Mouse (Mus musculus) R1 (cell line): ENCODE measurements at regions not wholly inside any gene's neighbourhood (a gene's known extent, or its start where the extent isn't known, plus 50 kb on each side); places are given as distances from the start of the nearest gene placed in this dataset.
A peak's percentile ranks its signal among the peaks of the same experiment; 100 is the strongest.

Experiments
- DNase-seq: peaks from one replicate; pipeline ENCODE4 v3.0.0-alpha.2; 2018; ENCODE audit warnings: low read depth, low spot score

DNA sequence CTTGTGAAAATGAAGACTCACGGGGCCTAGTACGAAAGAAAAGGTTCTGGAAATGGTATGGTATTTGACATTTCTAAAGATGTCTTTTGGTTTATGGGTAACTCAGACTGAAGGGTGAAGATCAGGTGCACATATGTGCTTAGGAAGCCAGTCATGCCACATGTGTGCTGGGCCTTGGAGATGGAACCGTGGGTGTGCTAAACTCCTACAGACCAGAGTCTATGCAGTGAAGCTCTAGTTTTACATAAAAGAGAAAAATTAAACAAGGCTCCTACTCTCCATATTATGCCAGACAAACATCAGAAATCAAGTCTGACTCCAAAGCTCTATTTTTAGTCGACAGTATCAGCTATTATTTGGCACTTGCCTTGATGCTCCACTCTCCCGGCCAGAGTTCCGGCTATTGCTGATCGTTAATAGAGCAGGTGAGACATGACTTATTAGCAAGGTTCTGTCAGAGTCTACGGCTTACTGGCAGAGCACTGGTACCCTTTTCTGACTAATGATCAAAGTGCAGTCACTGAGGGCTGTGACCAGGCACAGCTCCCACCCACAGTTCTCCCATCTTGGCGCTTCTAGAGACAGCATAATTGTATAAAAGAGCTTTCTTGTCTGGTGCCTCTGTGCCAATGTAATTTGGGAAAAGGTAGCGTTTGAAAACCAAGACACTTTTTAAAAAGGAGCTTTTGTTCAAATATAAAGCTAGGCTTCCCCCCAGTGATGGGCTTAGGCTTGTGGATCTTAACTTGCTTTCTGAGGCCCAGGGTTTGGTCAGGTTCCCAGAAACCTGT, 119.2 kb upstream of the Ccdc122 start:
- DNase-seq, result no peak

DNA sequence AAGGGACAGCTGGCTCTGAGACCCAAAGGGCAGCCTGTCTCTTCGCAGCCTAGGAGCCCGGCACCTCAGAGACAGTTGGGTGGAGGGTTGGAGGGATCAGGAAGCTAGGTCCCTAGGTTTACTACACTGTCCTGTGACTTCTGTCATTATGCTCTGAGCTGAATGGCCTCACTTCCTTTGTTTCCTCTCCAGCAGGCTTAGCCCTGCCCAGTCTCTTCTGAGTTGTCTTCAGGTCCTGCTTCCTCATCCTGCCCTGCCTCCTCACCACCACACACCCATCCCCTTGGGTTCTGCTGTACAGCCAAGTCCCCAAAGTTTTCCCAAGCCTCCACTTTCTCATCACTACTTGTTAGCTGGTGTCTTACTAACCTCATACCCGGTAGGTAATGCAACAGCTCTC, 122.7 kb upstream of the Ccdc122 start:
- no peak for DNase-seq

DNA sequence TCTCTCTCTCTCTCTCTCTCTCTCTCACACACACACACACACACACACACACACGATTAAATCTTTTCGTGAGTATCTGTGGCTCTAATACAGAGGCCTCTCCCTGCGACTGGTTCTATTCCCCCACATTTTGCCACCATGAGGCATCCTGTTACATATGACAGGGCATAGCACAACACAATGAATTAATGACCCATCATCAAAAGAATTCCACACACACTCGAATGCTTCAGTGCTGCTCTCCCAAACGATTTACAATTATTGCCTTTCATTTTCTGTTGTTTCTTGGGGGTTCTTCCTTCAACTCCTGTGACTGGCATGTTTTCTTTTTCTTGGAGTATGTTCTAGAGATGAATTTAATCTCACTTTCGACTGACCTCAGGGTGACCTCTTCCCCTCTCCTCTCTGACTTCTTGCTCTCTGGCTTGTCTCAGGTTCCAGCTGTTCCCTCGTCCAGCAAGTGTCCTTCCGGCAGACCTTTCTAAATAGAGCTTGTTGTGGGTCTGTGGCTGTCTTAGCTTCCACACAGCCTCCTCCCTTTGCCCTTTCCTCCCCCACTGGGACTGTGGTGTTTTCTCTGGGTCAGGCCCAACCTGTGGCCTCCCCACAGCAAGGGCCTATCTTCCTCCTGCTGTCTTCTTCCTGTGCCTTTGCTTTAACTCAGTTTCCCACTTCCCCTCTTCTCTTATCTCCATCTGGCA, 124.1 kb upstream of the Ccdc122 start:
- no peak for DNase-seq

DNA sequence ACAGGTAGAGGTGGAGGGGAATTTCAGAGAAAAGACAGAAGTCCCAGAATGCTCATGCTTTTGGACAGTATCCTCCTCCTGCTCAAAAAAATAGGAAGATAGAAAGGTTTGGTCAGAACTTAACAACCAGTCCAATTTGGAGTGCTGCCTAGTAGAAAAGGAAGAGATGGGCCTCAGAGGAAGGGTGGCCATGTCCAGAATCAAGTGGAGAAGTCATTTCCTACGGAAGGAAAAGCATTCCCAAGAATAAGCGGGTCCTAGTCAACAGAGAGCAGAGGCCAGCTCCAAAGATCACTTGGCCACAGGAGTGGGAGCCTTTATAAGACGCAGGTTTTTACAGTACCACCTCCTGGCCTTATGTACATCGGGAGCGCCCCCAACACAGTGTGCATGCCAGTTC, 125.3 kb upstream of the Ccdc122 start:
- DNase-seq, result no peak

DNA sequence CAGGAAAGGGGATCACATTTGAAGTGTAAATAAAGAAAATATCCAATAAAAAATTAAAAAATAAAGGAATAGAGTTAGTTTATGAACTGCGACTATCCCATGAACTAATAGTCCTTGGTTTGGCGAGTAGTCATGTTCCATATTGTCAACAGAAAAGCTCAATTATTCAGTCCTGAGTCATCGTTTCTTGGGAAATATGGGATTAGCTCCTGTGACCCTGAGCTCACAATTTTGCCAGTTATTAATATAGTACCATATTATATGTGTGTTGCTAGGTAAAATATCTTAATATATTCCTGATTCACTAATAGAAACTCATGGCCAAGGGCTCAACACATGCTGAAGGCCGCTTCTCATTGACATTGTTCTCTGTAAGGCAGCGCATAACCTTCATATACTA, 126.4 kb upstream of the Ccdc122 start:
- DNase-seq, result no peak

DNA sequence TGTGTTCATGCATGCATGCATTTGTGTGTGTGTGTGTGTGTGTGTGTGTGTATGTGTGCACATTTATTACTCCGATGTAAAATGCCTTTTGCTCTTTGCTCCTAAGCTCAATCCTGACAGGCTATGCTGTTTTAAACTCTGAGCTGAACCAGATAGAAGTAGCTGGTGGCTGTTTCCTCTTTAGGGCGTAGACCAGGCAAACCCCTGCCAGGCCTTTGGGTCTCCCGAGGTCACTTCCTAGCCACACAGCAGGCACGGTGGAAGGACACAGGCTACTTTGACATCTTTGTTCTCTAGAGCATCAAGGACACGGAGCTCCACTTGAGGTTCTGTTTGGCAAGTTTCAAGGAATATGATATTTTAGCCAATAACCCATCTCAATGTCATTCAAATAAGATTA, 128.6 kb upstream of the Ccdc122 start:
- DNase-seq, result peak; percentile 40

DNA sequence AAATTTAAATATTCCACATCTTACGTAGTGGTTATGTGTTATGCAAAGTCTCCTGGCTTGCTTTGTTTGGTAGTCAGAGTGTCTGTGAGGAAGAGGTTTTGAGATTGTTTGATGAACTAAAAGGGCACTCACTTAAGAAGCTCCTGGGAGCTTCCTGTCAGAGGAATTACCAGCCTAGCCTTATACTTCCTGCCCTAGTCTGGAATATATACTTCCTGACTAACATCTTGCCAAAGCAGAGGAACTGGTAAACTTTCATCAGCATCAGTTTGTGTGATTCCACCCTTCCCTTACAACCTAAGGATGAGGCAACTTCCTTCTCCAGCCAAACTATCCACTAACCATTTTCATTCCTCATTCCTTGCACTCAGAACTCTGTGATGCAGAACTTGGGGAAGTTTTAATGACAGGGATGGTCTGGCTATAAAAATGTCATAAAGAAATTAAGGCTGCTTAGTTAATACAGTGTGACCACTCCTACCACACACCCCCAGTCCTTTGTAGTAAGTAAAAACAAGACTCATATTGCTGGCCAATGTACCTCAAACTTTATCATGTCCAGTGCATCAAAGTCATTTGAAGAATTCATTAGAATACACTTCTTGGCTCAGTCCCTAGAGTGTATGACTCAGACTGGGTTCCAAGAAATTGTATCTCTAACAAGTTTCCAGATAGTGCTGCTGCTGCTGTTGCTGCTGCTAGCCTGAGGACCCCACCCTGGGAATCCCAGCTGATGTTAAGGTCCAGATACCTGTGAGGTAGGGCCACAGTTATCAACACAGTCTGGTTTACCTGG, 133.4 kb upstream of the Ccdc122 start:
- no peak for DNase-seq

DNA sequence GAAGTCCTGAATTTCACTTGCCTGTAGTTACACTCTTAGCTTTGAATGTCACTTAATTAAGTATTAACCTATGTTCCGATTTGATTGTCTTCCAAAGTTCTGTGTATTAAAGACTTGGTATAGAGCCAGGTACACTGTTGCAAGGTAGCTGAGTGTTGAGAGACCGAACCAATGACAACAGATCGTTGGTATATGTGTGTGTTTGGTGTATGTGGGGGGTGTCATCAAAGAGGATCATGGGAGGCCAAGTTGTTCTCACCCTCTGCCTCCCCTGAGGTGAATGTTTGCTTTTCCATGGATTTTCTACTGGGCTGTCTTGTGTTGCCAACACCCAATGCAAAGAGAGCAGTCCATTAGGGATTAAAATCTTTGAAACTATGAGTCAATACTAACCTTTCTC, 135.1 kb upstream of the Ccdc122 start:
- DNase-seq, result no peak

DNA sequence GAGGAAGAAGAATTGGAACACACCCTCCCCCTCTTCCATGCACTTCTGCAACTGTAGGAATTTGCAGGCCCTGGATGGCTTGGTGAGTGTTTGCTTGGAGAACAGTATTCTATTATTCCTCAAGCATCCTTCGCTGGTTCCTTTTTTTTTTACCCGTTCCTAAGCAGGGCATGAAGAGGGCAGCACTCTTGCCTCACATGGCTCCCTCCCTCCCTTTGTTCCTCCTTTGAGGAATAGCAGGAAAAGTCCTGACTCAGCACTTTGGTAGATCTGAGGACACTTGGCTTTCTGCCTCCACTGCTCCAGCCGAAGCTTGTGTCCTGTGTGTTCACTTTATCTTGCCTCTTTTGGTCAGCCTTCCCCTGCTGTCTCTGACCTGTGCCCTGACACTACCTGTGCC, 137.2 kb upstream of the Ccdc122 start:
- no peak for DNase-seq

DNA sequence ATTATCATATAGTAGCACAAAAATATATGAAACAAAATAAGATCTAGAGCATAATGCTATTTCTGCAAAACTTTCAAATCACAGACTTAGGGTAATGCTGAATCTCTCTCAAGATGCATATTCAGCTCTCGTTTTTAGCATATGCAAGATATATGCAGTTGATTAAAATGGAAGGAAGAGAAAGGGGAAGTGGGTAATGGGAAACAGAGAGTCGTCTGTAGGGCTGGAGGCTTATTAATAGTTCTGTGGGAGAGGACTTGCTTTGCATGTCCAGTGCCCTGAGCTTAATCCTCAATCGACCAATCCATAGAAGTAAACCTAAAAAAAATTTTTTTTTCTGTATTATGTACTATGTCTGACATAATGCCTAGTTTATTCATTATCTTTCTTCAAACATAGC, 148.9 kb upstream of the Ccdc122 start:
- DNase-seq, result no peak

DNA sequence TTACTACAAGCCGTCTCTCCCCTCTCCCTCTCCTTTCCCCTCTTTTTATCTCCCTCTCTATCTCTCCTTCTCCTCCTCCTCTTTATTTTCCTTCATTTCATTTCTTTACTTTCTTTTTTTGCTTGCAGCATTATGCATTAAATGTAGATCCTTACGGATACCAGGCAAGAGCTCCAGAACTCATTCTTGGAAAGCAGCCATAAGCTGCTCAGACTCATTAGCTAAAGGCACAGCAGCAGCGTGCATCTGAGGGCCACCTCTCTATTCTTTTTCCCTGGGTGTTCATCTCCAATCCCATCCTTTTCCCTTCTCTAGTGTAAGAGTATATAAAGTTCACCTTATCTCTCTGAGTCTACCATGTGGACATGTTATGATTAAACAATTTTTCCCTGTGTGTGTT, 149.4 kb upstream of the Ccdc122 start:
- DNase-seq, result no peak

DNA sequence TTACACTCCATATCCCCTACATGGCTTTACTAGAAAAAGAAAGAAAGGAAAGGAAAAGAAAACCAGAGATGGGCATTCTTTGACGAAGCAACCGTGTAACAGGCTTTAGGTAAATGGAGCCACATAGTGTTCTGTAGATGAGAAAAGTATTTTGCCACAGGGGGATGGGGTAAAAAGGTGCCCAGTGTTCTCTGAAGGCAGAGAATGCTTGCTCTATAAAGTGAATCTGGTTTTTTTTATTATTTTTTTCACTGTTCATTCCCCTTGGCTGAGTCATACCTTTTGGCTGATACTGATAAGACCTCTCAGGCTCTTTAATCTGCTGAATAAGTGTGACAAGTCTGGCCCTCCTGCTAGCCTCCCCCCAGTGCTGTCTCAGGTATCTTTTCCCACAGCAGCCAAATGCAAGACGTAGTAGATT, 153.3 kb upstream of the Ccdc122 start:
- DNase-seq, result no peak

DNA sequence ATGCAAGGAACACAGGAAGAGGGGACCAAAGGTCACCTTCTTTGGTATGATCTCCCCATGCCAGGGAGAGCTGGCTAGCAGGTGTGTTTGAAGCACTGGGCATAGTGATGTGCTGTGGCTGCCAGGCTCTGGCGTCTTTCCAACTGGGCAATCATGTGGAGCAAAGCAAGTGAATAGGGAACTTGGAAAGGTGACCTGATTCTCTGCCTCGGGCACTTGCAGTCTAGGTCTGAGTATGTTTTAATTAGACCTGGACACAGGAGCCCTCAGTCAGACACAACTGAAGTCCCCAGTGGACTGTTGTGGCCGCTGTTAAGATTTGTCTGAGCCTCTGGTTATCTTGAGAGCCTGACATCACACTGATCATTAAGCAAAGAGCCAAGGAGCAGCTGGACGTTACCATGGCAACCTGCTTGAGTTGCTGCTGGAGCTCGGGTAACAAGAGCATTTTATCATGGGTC, 153.8 kb upstream of the Ccdc122 start:
- peak; percentile 66 for DNase-seq

DNA sequence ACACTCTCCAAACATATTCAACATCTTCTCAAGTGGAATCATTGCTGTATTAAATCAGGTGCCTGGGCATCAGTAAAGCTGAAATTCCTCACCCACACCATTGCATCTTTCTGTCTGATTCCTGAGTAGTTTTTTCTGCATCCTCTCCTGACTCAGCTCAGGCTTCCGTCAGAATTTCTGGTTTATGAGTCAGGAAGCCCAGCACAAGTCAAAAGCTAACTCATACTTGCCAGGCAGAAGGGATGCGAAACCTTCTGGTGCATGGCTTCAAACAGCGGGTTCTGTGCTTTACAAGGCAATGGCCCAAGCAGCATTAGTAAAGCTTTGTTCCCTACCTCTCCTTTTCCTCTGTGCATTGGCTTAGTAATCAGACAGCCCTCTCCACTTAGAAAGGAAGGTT, 155.7 kb upstream of the Ccdc122 start:
- no peak for DNase-seq

DNA sequence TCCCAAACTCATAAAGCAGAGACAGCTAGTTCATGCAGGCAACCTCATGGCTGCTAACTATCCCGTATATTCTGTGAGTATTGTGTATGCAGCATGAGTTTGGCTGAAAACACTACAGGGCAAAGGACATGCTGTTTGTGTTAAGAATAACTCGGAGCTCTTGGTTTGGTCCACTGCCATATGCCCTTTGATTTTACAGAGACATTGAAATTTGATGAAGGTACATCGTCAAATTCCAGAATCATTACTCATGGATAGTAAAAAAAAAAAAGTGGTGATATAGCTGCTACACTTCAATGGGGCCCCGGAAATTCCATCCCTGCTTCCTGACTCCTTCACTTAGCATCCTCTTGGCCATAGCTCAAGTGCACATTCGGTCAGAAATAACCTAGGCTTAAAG, 159.3 kb upstream of the Ccdc122 start:
- DNase-seq, result no peak

DNA sequence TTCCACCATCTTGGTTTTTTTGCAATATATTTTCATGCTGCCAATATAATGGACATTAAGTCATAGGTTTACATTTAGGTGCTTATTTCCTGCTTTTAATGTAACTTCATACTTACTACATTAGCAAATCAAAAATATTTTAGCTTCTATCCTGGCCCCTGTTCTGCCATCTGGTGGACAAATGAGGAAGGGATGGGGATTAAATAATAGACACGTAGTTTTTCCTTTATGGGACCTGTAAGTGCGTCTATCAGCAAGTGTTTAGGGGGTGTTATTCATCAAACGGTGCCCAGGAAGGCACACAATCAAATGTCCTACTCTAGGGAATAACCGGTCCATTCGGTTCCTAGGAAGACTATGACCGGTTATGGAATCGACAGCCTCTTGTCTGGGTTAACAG, 160.6 kb upstream of the Ccdc122 start:
- peak; percentile 22 for DNase-seq

DNA sequence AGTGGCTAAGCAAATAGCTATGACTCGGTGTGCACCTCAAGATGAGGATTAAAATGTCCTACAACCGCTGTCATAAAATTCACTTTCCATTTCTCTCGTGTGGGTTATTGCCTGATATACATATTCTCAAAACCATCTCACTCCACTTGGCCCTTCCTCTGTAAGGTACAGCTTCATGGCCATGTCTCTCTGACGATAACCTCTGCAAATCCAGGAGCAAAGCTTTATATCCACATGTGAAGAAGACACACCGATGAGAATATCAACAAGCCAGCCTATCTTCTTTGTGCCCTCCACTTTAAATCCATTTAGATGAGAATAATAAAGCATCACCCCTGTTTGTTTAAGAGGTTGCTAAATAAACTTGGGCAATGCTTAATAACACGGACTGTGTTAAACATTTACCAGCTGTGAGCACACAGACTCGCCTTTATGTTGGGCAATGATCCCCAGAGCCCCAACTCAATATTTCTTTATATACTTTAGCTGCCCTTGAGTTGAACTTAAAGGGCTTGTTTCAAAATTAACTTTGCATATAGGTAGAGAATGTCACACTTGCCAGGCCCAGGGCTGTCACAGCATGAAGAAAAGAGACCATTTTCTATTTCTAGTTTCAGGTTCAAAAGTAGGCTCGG, 161.2 kb upstream of the Ccdc122 start:
- no peak for DNase-seq

DNA sequence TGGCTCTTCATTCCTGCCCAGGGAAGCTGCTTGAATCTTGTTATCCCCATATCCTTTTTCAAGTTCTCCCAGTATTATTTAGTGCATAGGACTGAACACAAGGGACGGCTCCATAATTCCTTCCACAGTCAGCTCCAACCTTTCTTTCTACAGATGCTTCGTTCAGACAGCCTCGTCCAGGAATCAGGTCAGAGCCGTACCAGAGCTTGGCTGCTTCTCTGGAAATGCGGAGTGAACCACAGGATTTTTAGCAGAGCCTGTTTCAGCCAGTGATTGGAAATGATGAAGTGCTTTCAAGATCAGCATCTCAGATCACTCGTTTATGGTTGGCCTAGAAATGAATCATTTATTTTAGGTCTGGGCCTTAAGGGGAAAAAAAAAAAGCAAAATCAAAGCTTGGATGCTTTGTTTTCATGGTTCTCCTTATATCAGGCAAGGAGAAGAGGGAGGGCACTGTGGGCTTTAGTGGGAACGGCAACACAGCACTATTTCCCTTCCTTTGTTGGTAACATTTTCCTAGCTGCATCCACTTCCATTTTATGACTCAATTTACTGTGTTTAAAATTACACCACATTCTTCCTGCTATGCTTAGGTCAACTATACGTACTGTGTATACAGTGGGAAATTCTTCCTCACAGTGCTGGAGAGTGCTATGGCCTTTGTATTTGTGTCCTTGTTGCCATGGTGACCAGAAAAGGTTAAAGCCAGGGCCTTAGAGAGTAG, 161.9 kb upstream of the Ccdc122 start:
- peak; percentile 77 for DNase-seq

DNA sequence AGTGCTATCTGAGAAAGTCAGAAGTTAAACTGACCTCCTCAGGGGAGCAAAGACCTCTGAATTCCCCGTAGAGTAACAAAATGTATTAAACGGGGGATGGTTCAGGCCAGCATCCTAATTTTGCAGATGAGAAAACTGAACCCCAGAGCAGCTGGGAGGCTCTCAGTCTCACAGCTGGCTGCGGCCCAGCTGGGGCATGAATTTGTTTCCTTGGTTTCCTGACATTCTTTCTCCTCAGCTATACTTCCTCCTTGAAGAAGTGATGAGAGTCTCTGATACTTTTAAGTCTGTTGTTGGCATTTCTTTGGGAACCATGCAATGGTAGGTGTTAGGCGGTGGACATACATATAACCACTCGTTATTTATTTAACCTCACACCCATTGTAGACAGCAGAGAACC, 162.9 kb upstream of the Ccdc122 start:
- no peak for DNase-seq

DNA sequence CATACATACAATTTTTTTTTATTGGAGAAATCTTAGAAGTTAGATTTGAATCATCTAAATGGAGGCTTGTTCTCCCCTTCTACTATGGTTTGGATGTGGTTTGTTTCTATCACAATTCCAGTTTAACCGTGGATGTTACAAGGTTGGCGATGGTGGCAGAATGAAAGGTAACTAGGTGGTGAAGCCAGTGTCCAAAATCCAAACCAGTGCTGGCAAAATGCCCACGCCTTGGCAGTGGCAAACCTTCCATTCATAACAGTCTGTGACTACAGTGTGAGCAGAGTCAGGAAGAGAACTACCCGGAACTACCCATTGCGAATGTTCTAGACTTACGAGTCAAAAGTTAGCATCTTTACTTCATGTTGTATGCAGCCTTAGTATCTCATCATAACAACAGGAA, 163.6 kb upstream of the Ccdc122 start:
- DNase-seq, result no peak

DNA sequence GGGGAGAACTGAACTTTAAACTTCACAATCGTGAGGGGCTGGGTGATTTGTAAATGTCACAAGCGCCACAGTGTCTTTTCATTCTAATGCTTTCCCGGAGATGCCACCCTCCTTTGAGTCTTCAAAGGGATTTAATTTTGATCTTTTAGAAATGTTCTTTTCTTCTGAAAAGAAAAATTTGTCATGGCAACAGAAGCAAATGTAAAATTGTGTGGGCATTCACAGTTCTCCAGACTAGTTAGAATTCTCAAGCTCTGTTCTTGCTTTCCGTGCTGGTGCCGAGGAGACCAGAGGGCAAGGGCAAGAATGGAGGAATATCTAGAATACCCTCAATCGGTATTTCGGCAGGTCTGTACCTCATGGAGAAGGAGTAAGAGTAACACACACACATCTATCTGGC, 164.1 kb upstream of the Ccdc122 start:
- DNase-seq, result no peak
